Mouse (Mus musculus) cerebellum, postnatal 10 days (tissue): ENCODE measurements around the gene Clk4.

Experiments
- DNase-seq, 2 experiments: peaks; one replicate each; pipeline ENCODE4 v3.0.0; 2021; ENCODE audit warnings: mixed read lengths in 2 of 2

Clk4 gene

DNA sequence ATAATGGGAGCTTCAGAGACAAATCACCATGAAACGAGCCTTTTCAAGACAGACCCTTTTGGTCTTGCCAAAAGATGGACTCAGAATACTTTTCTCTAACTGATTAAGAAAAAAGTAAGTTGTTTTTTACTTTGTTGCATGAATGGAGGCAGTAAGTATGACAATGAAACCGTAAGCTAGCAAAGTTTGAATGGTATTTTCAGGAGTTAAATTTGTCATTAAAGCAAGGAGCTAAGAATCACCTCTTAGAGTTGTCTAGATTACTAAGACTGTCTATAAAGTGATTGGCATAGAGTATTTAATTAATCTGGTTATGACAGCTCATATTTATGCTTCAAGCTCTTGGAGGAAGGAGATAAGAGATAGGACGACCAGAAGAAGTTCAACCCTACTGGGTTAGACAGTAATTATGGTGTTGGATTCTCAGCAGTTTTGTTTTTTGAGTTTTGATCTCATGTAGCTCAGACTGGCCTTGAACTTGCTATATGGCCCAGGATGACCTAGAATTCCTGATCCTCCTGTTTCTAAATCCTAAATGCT, at the start of gene Clk4:
Gene Clk4, plus strand, starts transcription at position 51 of the 540 bp plus-strand sequence.
- no peak for DNase-seq

DNA sequence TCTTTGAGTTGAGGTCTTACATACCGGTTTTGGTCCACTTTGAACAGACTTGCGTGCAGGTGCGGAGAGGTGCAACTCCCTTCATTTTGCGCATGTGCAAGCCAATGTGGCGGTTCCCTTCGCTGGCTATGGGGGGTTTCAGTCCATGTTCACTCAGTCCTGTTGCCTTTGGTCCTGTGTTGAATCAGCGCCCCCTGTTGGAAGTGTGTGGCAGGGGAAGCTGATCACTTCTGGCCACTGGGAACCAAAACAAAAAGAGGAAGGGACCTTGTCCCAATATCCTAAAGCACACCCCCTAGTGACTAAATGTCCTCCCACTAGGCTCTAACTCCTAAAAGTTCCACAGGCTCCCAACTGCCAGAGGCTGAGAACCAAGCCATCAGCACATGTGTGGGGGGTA, 47.5 kb upstream of the Clk4 start:
- no peak for DNase-seq

DNA sequence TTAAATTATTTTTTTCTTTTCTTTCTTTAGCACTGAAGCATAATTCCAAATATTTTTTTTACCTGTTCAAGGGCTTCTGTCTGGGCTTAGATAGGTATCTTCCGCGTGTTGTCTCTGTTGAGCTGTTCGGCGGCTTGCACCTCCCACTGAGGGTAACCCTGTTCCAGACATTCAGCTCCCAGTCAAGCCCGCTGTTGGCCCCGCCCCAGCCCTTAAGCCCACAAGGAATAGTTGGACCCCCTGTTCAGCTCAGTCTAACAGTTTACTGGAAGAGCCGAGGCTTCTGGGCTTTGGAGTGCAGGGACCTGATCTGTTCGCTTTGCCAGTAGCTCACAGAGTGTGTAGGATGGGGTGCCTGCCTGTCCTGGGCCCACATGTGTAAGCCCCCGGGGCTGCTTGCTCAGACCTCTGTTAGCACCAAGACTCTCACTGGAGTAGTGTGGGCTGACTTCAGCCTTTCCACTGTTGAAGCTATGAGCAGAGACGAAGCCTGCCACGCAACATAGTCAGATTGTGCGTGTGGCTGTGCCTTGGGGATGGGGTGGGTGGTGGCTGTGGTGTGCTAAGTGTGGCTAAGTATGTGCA, 42.0 kb upstream of the Clk4 start:
- peak in 1 of 2 experiments; percentile 5 for DNase-seq

DNA sequence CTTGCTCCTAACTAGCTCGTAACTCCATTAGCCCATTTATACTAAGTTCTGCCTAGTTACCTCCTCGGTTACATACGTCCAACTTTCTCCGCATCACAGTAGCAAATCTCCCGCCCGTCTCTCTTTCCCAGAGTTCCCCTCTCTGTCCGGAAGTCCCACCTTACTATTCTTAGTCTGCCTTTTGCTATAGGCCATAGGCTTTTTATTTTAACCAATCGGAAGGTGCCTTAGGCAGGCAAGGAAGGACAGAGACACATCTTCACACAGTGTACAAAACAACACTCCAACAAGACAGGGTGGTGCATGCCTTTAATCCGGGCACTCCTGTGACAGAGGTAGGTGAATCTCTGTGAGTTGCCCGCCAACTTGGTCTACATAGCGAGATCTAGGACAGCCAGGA, 41.2 kb upstream of the Clk4 start, which contains the start of gene Gm12569:
Gene Gm12569, plus strand, starts transcription at position 166 of the 400 bp plus-strand sequence.
- no peak for DNase-seq

DNA sequence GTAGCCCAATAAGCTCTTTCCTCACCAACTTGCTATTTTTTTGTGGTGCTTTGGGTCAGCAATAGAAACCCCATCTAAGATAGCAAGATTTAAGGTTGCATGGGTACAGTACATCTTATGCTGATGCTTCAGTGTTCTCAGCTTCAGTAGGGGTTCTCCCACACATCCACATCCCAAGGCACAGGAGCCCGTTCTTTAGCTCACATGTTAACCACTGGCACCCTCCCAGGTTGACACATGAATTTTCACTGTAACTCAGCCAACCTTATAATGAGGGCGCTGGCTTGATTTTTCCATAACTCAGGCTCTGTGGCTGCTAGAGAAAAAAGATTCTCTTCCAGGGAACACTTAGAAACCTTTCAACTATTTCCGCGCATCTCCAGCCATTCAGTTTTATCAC, 34.4 kb upstream of the Clk4 start:
- DNase-seq = peak; percentile 39 to 44

DNA sequence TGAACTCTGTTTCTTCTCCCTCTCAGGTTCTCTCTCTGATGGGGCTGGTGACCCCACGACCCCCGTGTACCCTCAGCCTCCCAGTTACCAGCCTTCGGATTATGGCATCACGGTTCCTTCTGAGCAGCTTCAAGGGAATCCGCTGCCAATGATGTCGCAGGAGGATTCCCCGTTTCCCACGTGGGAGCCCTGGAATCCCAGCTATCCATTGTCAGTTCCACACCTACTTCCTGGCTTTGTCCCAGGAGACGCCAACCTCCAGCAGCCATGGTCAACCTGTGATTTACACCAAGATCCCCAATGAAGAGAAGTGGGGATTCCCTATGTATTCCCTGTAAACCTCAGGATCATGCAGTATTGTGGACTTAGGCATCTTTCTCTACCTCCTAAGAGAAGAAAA, 26.9 kb upstream of the Clk4 start:
- DNase-seq = no peak

DNA sequence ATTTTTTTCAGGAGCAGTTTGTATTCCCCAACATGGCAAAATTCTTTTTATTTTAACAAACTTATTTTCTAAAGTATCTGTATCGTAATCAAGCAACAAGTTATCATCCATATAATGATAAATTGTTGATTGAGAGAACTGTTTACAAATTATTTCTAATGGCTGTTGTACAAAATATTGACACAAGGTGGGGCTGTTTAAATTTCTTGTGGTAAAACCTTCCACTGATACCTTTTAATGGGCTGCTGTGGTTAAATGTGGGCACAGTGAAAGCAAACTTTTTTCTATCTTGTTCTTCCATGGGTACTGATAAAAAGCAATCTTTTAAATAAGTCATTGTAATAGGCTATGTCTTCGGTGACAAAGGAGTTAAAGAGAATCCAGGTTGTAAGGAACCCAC, 18.6 kb upstream of the Clk4 start:
- no peak for DNase-seq

DNA sequence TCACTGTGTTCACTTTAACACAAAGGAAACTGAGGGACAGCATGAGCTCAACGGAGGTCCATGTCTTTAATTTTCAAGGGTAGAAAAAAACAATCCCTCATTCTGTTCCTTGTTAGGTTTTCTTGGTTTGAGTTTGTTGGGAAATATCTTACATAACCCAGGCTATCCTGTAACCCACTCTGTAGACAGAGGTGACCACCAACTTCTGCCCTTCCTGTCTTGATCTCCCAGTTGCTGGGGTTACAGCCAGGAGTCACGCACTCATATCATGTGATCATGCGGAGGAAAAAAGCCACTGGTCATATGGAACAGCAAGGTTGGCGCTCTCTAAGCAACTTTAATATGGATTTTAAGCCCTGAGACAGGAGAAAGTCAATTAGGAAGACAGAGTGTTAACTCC, 4.5 kb upstream of the Clk4 start:
- no peak for DNase-seq

DNA sequence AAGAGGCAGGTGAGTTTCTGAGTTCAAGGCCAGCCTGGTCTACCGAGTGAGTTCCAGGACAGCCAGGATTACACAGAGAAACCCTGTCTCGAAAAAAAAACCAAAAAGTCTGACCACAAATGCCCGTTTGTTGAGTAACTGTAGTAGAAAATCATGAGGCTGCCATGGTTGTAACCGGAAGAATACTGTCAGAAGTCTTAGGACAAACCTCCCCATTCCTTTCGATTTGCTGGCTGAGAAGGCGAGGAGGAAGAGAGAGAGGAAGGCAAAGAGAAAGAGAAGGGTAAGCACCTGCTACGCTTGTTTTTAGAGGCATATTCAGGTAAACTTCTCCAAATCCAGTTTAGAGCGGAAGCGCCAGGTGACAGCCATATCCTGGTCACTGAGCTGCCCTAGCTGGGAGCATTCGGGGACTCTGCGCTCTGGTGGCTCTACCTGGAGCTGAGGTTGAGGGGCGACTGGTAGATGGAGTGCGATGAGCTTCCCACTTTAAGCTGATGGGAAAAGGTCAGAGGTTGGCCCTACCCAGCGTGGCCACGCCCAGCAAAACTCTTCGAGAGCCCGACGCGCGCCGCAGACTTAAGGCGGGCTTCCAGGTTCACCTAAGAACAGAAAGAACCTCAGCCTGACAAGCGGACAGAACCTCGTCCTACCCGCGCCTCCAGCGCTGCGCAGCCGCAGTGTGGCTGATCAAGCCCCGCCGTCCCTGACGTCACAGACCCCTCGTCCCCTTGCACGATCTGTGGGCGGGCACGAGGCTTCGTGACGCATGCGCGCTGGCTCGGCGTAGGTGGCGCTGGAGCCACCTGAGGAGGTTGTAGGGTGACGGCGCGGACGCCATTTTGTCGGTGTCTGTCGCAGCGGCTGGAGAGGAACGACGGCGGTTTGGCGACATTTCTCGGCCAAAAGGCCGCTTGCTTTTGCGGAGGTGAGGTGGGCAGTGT, 1.1 kb downstream of the Clk4 start, which contains the start of gene BC049762:
Gene BC049762, minus strand, starts transcription at position 705 of the 944 bp plus-strand sequence.
- DNase-seq = peak; percentile 99 to 100

DNA sequence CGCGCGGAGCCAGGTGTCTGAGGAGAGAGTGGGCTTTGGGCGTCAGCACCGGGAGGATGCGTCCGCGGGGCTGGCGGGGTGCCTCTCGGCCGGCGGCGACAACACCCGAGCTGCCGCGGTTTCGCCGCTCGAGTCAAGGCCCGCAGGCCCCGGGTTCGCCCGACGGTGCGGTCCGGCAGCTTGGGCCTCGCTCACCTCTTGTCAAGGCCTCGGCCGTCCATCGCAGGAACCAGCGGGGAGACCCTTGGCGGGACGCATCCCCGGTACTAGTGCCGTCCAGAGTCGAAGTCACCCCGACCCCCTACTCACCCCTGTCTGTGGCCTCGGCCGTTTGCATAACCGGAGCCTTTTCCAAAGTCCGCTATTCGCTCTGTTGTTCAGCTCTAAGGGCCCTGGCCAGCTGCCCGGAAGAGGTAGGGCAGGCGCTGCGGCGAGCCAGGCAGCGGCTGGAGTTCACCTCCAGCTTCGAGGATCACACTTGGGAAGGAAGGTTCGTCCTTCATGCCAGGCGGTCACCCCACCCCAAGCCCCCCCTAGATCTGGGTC, 1.8 kb downstream of the Clk4 start:
- DNase-seq = peak; percentile 82 to 85

DNA sequence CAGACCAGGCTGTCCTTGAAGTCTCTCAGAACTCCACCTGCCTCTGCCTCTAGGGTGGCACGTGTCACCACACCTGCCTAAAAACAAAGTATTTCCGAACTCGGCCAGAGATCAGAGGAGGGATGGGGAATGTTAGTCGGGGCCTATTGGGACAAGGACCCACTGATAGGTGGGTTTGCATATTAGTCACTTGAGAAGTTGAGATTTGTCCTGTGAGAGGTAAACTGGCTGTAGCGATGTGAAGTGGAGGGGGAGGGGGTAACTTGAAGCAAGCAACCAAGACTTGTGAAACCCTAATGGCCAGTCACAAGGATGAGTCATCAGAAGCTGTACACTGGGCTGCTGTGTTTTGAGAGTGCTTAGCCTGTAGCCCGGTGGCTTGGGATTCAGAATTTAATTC, 2.8 kb downstream of the Clk4 start:
- DNase-seq = no peak

DNA sequence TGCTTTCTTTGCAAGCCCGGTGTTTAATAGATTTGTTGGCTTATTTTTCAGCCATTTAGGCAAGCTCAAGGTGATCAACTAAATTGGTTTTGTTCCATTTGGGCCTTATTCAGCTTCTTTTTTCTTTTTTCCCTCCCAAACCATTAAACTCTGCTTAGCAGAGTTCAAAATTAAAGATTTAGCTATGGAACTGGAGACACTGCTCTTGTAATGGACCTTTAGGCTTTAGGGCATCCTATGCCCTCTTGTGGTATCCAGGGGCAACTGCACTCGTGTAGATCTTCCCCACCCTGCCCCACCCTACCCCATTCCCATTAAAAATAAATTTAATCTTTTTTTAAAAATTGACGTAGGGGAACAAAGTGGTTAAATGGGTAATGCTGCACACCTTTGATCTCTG, 3.8 kb downstream of the Clk4 start:
- DNase-seq = peak; percentile 61 to 63

DNA sequence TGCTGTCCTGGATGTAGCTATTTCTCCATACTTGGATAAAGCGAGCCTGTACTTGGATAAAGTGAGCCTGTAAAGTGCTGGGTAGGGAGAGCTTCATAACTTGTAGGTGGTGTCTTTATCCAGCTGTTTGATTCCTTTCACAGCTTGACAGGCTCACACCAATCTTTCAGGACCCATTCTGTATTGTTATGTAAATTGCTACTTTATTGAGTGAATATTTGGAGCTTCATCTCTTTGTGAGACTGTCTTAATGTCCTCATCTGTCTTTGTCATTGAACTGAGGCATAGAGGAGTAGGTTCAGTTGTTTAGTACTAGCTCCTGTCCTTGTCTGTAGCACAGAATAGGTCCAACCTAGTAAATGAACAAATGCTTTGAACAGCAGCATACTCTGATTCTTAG, 12.9 kb downstream of the Clk4 start:
- no peak for DNase-seq

DNA sequence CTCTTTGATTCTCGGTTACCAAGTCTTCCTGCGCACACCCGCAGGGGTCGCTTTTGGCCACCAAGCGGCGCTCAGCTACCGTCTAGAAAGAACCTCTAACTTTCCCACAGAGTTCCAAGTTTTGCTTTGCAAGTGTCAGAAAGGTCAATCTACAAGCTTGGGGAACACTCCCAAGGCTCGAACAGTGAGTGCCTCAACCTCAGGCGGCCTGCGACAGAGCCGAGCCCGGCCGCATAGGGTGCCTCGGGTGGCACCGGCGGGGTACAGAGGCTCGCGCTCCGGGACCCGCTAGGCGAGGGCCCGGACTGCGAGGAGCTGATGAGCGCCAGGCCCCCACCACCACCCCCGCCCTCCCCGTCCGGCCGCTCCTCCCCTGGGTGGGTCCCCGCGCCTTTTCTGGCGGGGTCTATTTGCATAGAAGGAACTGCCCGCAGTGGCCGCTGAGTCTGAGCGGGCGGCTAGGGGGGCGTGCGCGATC, 28.1 kb downstream of the Clk4 start, which contains the start of gene Col23a1:
Gene Col23a1, plus strand, starts transcription at position 357 of the 478 bp plus-strand sequence.
- peak; percentile 84 to 87 for DNase-seq

DNA sequence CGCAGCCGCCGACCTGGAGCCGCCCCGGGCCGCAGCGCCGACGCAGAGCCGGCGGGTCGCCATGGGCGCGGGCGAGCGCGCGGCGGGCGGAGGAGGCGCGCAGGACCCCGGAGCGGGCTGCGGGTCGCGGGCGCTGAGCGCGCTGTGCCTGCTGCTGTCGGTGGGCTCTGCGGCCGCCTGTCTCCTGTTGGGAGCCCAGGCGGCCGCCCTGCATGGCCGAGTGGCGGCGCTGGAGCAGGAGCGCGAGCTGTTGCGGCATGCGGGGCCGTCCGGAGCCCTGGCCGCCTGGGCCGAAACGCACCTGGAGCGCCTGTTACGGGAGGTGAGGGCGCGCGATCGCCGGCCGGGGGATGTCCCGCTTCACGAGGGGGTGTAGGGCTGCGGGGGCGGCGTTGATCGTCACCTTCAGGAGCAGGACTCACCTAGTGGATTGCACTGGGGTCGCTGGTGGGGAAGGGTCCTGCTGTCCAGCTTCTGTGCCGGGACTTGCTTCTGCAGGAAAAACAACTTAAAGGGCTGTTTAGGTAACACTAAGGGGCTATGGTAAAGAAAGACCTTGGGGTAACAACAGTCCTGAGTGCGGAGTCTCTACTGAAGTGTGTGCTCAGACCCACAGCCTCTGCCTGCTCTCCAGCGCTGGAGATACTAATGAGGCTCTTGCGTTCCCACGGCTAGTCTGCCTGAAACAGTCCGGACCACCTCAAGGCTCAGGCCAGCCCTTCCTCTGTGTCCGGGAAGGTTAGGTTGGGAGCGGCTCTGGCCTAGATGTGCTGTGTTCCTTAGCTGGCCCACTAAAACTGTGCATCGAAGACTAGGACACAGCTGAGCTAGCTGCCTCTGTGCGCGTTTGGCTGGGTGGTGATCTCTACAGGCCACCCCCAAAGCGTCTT, 28.8 kb downstream of the Clk4 start:
- DNase-seq = peak; percentile 58 to 64

DNA sequence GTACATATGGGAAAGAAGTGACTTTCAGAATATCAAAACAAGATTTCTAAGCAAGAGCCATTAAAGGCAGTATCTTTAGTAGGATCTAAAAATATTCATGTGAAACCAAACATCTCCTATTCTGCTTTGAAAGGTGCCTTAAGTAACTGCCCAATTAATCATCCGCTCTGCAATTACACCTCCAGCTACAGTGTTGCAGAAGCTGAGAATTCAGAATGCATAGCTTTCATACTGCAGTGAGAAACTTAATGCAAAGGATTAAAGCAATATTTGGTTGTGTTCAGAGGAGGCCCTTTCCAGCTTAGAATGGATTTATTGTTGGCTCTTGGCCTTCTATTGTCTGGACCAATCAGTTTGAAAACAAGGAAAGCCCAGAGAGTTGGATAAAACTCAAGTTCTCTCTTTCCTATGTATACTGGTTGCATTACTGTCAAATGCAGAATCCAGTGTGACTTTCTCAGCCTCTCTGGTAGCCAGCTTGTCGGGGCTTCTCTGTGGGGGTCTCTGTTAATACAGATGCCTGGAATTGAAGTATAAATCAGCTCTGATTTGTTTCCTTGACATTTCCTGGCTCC, 32.5 kb downstream of the Clk4 start:
- no peak for DNase-seq

DNA sequence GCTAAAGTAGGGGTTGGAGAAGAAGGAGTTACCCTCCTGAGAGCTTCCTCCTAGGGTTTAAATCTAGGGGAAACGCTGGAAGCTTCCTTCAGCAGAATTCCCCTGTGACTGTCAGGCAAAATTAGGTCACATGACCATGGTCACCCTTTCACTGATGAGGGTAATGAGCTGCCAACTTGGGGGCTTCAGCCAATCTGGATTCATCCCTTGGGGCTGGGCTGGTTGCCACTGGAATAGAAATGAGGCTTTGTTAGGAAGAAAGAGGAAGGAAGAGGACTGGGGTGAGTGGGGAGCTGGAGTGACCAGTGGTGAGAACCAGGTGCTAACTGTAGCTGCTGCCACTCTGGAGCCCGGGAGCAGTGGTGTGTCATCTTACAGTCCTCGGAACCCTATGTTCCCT, 34.2 kb downstream of the Clk4 start:
- DNase-seq = peak; percentile 29 to 54

DNA sequence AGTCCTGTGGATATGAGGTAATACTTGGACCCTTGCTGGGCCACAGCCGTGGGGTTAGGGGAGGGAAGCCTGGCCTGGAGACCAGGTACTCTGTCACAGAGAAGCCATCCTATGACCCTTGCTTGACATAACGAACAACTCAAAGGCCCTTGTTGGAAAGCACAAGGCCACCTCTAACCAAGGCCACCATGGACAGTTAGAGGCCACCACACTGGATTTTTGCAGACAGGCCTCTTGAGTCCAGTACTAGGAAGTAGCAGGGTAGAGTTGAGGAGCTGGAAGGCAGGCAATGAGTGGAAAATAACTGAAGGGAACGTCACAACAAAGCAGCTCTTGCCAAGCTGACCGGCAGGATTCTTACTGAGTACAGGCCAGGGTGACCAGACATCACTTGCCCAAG, 37.2 kb downstream of the Clk4 start:
- DNase-seq = no peak

DNA sequence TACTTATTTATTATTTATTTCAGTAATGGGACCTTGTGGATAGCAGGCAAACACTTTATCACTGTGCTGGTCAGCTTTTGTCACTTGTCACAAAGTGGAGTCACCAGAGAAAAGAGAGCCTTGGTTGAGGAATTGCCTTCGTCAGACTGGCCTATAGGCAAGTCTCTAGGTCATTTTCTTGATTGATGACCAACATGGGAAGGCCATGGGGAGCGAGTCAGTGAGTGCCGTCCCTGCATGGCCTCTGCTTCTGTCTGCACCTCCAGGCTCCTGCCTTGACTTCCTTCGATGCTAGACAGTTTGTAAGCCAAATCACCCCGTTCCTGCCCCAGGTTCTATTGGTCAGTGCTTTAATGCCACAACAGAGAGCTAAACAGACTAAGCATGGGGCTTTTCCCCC, 40.9 kb downstream of the Clk4 start:
- DNase-seq = no peak

DNA sequence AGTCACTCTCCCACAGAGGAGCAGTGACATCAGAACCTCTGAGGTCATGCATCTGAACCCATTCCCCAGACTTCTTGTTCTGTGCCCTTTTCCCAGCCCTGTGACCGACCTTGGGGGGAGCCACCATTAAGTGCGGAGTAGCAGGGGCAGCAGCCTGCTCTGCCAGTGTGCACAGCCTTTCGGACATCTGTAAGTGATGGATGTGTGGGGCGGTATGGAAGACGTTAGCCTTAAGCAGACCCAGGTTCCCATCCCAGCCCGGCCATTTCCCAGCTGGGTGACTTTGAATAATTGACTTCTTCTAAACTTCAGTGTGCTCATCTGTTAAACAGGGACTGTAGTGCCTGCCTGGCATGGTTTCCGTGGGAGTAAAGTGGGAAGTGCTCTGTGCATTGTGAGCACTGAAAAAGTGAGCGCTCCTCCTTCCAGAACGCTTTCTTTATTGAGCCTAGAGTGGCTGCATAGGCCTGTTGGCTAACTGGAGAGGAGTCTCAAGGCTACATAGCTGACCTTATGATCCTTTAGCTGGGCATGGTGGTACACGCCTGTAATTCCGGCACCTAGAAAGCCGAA, 42.5 kb downstream of the Clk4 start:
- no peak for DNase-seq

DNA sequence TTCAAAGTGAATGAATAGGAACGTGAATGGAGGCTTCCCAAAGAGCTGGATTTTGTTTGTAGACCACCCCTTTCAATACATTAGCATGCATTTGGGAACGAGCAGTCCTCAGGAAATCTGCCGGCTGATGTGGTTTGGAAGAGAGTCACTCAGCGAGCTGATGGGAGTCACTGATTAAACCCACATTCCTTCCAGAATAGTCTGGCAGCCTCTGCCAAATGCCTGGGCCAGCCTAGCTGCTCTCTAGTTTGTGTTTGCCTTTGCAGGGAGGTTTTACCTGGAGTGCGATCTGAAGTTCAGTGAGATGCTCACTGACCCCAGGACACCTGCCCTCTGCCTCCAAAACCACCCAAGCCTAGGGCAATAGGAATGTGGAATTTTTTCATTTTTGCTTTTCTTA, 46.8 kb downstream of the Clk4 start:
- no peak for DNase-seq
